Mouse (Mus musculus): ENCODE measurements around the gene Kmt2b. TPM values are rescaled to one million over a fixed set of nuclear protein-coding genes. Genes with fewer than 3 reads are reported as not detected.

Gene Kmt2b
- polyA plus RNA-seq, 1 experiment = 57.7 TPM

DNA sequence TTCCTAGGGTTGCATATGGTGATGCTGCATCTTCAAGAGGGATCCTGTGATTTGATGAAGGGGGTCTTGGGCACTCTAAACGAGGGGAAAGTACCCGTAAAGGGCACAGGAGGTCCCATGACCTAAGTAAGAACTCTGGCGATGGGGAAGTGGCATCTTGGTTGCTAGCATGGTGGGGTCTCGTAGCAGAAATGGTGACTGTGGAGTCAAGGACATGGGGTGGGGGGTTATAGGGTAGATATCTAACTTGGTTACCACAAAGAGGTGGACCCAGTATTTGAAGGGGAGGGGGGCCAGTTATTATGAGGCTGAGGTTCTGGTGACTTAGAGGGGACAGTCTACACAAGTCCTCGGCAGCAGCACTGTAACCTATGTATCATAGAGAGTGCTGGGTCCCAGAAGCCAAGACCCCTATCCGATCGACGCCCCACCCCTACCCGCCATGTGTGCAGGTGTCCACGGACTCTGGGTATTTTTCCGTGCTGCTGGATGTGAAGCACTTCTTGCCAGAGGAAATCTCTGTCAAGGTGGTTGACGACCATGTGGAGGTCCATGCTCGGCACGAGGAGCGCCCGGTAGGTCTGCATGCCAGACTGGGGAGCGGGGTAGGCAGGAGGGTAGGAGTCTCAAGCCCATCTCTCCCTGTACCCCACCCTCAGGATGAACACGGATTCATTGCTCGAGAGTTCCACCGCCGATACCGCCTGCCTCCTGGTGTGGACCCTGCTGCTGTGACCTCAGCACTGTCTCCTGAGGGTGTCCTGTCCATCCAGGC is 34.5 kb downstream of the Kmt2b start:
- no peak for TF ChIP-seq POLR2A (IDR thresholded peaks at IDR 0.05; ENCODE audit: borderline replicate concordance, insufficient read depth, low read length)
- TF ChIP-seq CTCF (IDR thresholded peaks at IDR 0.05; ENCODE audit: borderline replicate concordance, insufficient read depth, low read depth, low read length) = no peak
- peak overlapping the region; percentile 26; the same call in 1 of the 2 replicates for H3K27ac ChIP-seq (ENCODE audit: insufficient read depth, low read length)
- DNase-seq = peak in 1 of 2 experiments; percentile 38
- H3K27me3 ChIP-seq (ENCODE audit: control insufficient read depth, insufficient read depth, low read length) = no peaks in the 10 kb centered on the region
- no peak overlapping the region for H3K4me3 ChIP-seq (replicated peaks; ENCODE audit: insufficient read depth, low read depth, low read length)
- H3K4me1 ChIP-seq (ENCODE audit: control insufficient read depth, insufficient read depth, low read length) = peaks cover 3% of the 10 kb centered on the region
- WGBS = 78% methylated on average over 22 of the region's 22 CpGs

- no peak for TF ChIP-seq POLR2A (IDR thresholded peaks at IDR 0.05; ENCODE audit: borderline replicate concordance, insufficient read depth, low read length)
- TF ChIP-seq CTCF (IDR thresholded peaks at IDR 0.05; ENCODE audit: borderline replicate concordance, insufficient read depth, low read depth, low read length) = no peak
- H3K4me3 ChIP-seq (replicated peaks; ENCODE audit: insufficient read depth, low read depth, low read length) = peak overlapping the region; percentile 66
- peak; percentile 75 to 82 for DNase-seq
- peaks cover 3% of the 10 kb centered on the region for H3K4me1 ChIP-seq (ENCODE audit: control insufficient read depth, insufficient read depth, low read length)
- no peaks in the 10 kb centered on the region for H3K27me3 ChIP-seq (ENCODE audit: control insufficient read depth, insufficient read depth, low read length)
- H3K27ac ChIP-seq (ENCODE audit: insufficient read depth, low read length) = peak overlapping the region; percentile 97
- under 1% methylated on average over 23 of the region's 23 CpGs for WGBS
Measured at GRCm38 (mm10) chr7:30553021-30553589, 35.4 kb downstream of the Kmt2b start.

DNA sequence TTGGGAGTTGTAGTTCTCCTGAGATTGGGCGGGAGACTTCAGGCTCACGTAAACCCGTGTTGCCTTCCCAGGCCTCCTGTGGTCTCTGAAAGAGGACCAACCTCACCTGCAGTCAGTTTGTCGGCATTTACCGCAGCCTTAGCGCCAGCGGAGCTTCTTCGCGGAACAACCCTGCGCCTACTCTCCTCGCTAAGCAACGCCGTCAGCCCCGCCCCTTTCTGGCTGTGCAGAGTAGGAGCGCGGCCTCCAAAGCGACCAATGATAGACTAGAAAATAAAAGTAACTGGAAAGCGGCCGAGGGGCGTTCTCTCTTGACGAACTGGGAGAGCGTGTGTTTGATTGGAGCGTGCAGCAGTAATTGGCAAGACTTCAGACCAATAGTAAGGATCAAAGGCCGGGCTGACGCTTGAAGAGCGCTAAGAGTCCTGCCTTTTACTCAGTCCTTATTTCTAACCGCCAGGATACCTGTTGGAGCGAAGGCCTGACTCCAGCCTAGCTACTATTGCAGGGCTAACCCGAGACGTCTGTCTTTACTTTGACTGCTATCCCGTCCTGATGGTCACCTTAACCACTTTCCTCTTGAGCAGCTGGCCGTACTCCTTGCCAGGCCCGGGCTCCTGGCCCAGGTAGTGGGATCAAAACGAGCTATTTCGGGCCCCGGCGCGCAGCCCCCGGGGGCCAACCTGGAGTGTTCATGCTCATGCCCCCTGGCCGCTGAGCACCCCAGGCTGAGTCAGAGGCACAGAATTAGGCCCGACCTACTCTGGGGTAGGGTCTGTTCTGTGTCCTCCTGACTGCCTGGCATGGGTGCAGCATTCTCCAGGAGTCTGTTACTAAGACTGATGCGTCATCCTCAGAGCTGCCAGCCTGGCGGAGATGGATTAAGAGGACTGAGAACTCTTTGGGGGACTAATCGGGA is 36.2 kb downstream of the Kmt2b start, which contains the start of the genes Hspb6 and Proser3:
Gene Hspb6, plus strand, starts transcription at position 77 of the 919 bp plus-strand sequence.
Gene Proser3, minus strand, starts transcription at position 198 of the 919 bp plus-strand sequence.
- H3K27ac ChIP-seq (ENCODE audit: insufficient read depth, low read length) = peak within 1 kb of the TSS; percentile 97
- under 1% methylated on average over 44 of the region's 44 CpGs for WGBS
- peaks cover 3% of the 10 kb centered on the region; the same call in 1 of the 2 replicates for H3K4me1 ChIP-seq (ENCODE audit: control insufficient read depth, insufficient read depth, low read length)
- H3K27me3 ChIP-seq (ENCODE audit: control insufficient read depth, insufficient read depth, low read length) = no peaks in the 10 kb centered on the region
- peak; percentile 97 to 99 for DNase-seq
- peak; percentile 10; the same call in 1 of the 2 replicates for TF ChIP-seq CTCF (IDR thresholded peaks at IDR 0.05; ENCODE audit: borderline replicate concordance, insufficient read depth, low read depth, low read length)
- peak; percentile 91; the same call in 1 of the 2 replicates for TF ChIP-seq POLR2A (IDR thresholded peaks at IDR 0.05; ENCODE audit: borderline replicate concordance, insufficient read depth, low read length)
- peak within 1 kb of the TSS; percentile 66 for H3K4me3 ChIP-seq (replicated peaks; ENCODE audit: insufficient read depth, low read depth, low read length)

DNA sequence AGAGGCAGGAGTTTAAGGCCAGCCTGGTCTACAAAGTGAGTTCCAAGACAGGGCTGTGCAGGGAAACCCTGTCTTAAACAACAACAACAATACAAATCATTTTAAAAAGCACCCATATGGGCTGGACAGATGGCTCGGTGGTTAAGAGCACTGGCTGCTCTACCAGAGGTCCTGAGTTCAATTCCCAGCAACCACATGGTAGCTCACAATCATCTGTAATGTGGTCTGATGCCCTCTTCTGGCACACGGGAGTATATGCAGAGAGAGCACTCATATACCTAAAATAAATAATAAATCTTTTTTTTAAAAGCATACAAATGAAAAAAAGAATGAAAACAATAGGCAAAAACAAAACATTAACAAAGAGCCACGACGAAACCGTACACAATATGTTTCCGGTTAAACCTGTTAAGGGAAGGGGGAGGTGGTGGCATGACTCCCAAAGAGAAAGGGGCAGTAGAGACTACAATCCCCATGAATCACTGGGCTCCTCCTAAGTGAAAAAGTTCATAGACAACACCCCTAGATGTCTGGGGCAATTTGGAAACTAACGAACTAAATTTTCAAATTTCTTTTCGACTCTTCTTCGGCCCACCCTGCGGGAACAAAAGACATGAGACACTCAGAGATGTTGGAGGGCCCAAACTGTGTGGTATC is 37.0 kb downstream of the Kmt2b start:
- no peaks in the 10 kb centered on the region for H3K27me3 ChIP-seq (ENCODE audit: control insufficient read depth, insufficient read depth, low read length)
- H3K27ac ChIP-seq (ENCODE audit: insufficient read depth, low read length) = peak overlapping the region; percentile 74
- H3K4me1 ChIP-seq (ENCODE audit: control insufficient read depth, insufficient read depth, low read length) = peaks cover 3% of the 10 kb centered on the region; the same call in 1 of the 2 replicates
- H3K4me3 ChIP-seq (replicated peaks; ENCODE audit: insufficient read depth, low read depth, low read length) = peak overlapping the region; percentile 66
- DNase-seq = peak in 1 of 2 experiments; percentile 48
- WGBS = 3% methylated on average over 10 of the region's 10 CpGs
- peak; percentile 31; the same call in 1 of the 2 replicates for TF ChIP-seq CTCF (IDR thresholded peaks at IDR 0.05; ENCODE audit: borderline replicate concordance, insufficient read depth, low read depth, low read length)
- no peak for TF ChIP-seq POLR2A (IDR thresholded peaks at IDR 0.05; ENCODE audit: borderline replicate concordance, insufficient read depth, low read length)

DNA sequence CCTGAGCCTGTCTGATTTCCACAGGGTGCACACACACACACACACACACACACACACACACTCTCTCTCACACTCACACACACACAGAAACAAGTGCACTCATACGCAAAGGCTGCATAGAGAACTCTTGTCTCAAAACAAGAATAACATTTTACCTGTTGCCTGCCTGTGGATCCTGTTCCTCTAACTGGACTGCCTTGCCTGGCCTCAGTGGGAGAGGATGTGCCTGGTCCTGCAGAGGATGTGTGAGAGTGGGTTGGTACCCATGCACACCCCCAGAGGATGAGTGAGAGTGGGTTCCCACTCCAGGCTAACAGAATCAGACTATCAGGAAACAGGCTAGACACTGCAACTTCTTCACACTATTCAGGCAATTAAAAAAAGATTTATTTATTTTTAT is 37.9 kb downstream of the Kmt2b start:
- no peak overlapping the region for H3K4me3 ChIP-seq (replicated peaks; ENCODE audit: insufficient read depth, low read depth, low read length)
- no peak overlapping the region for H3K27ac ChIP-seq (ENCODE audit: insufficient read depth, low read length)
- no peaks in the 10 kb centered on the region for H3K27me3 ChIP-seq (ENCODE audit: control insufficient read depth, insufficient read depth, low read length)
- WGBS = 100% methylated on average over 1 of the region's 1 CpGs
- no peak for TF ChIP-seq CTCF (IDR thresholded peaks at IDR 0.05; ENCODE audit: borderline replicate concordance, insufficient read depth, low read depth, low read length)
- no peak for TF ChIP-seq POLR2A (IDR thresholded peaks at IDR 0.05; ENCODE audit: borderline replicate concordance, insufficient read depth, low read length)
- peaks cover 3% of the 10 kb centered on the region; the same call in 1 of the 2 replicates for H3K4me1 ChIP-seq (ENCODE audit: control insufficient read depth, insufficient read depth, low read length)
- DNase-seq = no peak

- DNase-seq = no peak
- Histone ChIP-seq H3K27me3 (ENCODE audit: control insufficient read depth, insufficient read depth, low read length) (no peaks in the 10 kb centered on the region), H3K4me1 (ENCODE audit: control insufficient read depth, insufficient read depth, low read length) (peaks cover 3% of the 10 kb centered on the region; the same call in 1 of the 2 replicates), H3K27ac (ENCODE audit: insufficient read depth, low read length) (no peak overlapping the region), H3K4me3 (replicated peaks; ENCODE audit: insufficient read depth, low read depth, low read length) (no peak overlapping the region)
- no peak for TF ChIP-seq POLR2A (IDR thresholded peaks at IDR 0.05; ENCODE audit: borderline replicate concordance, insufficient read depth, low read length)
- TF ChIP-seq CTCF (IDR thresholded peaks at IDR 0.05; ENCODE audit: borderline replicate concordance, insufficient read depth, low read depth, low read length) = no peak
- 76% methylated on average over 2 of the region's 2 CpGs for WGBS
Measured at GRCm38 (mm10) chr7:30549880-30550279, 38.6 kb downstream of the Kmt2b start.

- Histone ChIP-seq H3K4me3 (replicated peaks; ENCODE audit: insufficient read depth, low read depth, low read length) (no peak overlapping the region), H3K27me3 (ENCODE audit: control insufficient read depth, insufficient read depth, low read length) (no peaks in the 10 kb centered on the region), H3K27ac (ENCODE audit: insufficient read depth, low read length) (no peak overlapping the region), H3K4me1 (ENCODE audit: control insufficient read depth, insufficient read depth, low read length) (no peaks in the 10 kb centered on the region)
- TF ChIP-seq CTCF (IDR thresholded peaks at IDR 0.05; ENCODE audit: borderline replicate concordance, insufficient read depth, low read depth, low read length) (no peak), POLR2A (IDR thresholded peaks at IDR 0.05; ENCODE audit: borderline replicate concordance, insufficient read depth, low read length) (no peak)
- WGBS = 95% methylated on average over 2 of the region's 2 CpGs
- DNase-seq = no peak
Measured at GRCm38 (mm10) chr7:30544327-30544726, 44.2 kb downstream of the Kmt2b start.

Data from cerebellum, adult 2 months (tissue).